Mouse (Mus musculus): ENCODE measurements around the gene Paxx. TPM values are rescaled to one million over a fixed set of nuclear protein-coding genes. Genes with fewer than 3 reads are reported as not detected.
A peak's percentile ranks its signal among the peaks of the same experiment; 100 is the strongest.

Gene Paxx
- polyA plus RNA-seq (2014; fragmentation: Nextera tagmentation; extraction: Ambion mirVana), result 21.9 and 23.2 TPM in 2 replicates

DNA sequence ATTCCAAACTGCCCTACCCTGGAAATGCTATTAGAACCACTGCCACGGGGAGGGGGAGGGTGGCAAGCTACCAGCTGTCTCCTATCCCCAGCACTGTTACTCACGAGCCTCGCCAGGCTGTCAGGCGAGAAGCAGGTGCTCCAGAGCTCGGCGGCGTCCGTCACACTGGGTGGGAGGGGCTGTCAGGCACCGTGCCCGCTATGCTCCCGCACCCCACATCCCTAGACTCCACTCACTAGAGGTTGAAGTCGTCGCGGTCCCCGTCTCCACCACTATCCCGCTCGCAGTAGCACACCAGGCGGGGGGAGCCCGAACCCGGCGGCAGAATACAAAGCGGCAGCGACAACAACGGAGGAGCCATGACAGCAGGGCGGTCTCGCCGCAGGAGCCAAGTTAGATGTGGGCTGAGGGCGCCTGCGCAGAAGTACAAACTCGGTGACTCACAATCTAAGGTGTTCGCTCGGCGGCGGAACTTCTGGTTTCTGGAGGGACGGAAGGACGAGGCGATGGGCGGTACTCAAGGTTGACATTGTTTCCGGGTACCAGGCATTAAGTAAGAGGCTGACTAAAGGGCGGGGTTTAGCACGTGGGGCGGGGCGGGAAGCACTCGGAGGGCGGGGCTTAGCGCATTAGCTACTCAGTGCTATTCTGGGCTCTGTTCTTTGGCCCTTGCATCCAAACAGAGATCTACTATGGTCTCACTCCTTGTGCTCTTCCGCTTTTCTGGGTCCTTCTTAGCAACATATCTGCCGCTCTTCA, at the start of gene Paxx:
TSS of gene Paxx (minus strand) at position 544 of the 759 bp plus-strand sequence.
- Histone ChIP-seq H3K27me3 (ENCODE audit: control insufficient read depth, insufficient read depth, low read length) (no peaks in the 10 kb centered on the region), H3K4me2 (peak within 1 kb of the TSS; percentile 73), H3K4me3 (ENCODE audit: low read depth, low read length) (peak within 1 kb of the TSS; percentile 51), H3K9ac (ENCODE audit: low read length) (peak within 1 kb of the TSS; percentile 58), H3K9me3 (ENCODE audit: control insufficient read depth, low read length) (no peaks in the 10 kb centered on the region), H3K27ac (ENCODE audit: low read depth, low read length) (peak within 1 kb of the TSS; percentile 66), H3K4me1 (ENCODE audit: control insufficient read depth, insufficient read depth, low read length) (peaks cover 10% of the 10 kb centered on the region), H3K36me3 (ENCODE audit: control insufficient read depth, insufficient read depth, low read length) (no peaks in the 10 kb centered on the region)
- WGBS, result under 1% methylated on average over 46 of the region's 48 CpGs
- peak; percentile 89 for ATAC-seq (ENCODE audit: low FRiP score)
- DNase-seq (ENCODE audit: low spot score, missing footprints), result peak; percentile 98

DNA sequence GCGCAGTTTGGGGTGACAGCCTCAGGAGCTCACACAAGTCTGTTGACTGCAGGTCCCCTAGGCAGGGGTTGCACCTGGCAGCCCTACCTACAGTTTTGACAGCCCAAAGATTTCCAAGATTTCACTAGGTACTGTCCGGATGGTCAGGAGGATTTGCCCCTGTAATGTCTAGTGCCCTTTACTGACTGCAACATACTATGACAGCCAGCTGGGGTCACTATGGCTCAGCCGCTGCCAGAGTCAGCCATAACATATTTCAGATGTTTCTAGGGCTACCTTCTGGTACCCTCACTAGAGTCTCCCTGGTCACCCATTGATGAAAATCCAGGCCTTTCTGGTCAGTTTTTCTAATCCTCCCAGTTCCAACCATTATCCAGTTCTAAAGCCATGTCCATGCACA, 49.0 kb upstream of the Paxx start:
- ATAC-seq (ENCODE audit: low FRiP score), result no peak
- no peak for DNase-seq (ENCODE audit: low spot score, missing footprints)
- WGBS, result 67% methylated on average over 3 of the region's 3 CpGs
- Histone ChIP-seq H3K27me3 (ENCODE audit: control insufficient read depth, insufficient read depth, low read length) (no peaks in the 10 kb centered on the region), H3K36me3 (ENCODE audit: control insufficient read depth, insufficient read depth, low read length) (no peaks in the 10 kb centered on the region), H3K4me3 (ENCODE audit: low read depth, low read length) (no peak overlapping the region), H3K4me2 (no peak overlapping the region), H3K9ac (ENCODE audit: low read length) (no peak overlapping the region), H3K4me1 (ENCODE audit: control insufficient read depth, insufficient read depth, low read length) (no peaks in the 10 kb centered on the region), H3K27ac (ENCODE audit: low read depth, low read length) (no peak overlapping the region), H3K9me3 (ENCODE audit: control insufficient read depth, low read length) (no peaks in the 10 kb centered on the region)

DNA sequence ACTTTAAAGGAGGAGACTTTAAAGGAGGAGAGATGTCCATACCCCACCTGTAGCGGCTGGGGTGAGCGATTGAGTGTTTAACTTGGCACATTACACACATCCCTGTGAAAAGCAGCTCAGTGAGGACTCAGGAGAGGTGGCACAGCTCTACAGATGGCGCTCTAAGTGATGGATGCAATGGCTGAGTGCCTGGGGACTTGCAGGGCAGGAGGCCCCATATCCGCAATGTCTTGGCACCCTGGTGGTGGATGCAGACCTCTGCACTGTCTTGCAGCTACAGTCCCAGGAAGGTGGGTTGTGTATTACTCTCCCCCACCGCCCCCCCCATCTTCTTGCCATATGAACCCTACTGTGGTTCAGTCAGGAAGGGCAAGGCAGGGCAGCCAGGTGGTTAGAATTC, 46.1 kb upstream of the Paxx start:
- no peaks in the 10 kb centered on the region for H3K9me3 ChIP-seq (ENCODE audit: control insufficient read depth, low read length)
- no peak overlapping the region for H3K27ac ChIP-seq (ENCODE audit: low read depth, low read length)
- ATAC-seq (ENCODE audit: low FRiP score) (no peak), DNase-seq (ENCODE audit: low spot score, missing footprints) (no peak)
- 29% methylated on average over 5 of the region's 5 CpGs for WGBS
- no peak overlapping the region for H3K4me2 ChIP-seq
- no peak overlapping the region for H3K9ac ChIP-seq (ENCODE audit: low read length)
- H3K27me3 ChIP-seq (ENCODE audit: control insufficient read depth, insufficient read depth, low read length), result no peaks in the 10 kb centered on the region
- no peak overlapping the region for H3K4me3 ChIP-seq (ENCODE audit: low read depth, low read length)
- no peaks in the 10 kb centered on the region for H3K36me3 ChIP-seq (ENCODE audit: control insufficient read depth, insufficient read depth, low read length)
- H3K4me1 ChIP-seq (ENCODE audit: control insufficient read depth, insufficient read depth, low read length), result no peaks in the 10 kb centered on the region; the same call in 1 of the 2 replicates

DNA sequence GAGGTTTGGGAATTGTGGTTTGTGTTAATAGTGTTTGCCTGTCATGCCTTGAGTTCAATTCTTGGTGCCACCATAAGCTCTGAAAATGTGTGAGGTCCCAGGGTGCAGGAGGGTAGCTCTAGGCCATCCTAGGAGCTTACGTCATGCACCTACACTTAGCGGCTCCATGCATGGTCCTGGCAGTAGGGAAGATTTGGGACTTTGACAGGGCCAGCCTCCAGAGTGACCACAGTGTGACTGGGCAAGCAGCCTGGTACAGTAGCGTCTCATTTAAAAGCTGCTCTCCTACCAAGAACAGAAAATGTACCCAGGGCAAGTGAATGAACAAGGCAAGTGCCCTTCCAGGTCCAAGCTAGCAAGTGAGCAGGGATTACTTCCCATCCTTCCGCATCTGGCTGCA, 45.0 kb upstream of the Paxx start:
- no peaks in the 10 kb centered on the region for H3K9me3 ChIP-seq (ENCODE audit: control insufficient read depth, low read length)

DNA sequence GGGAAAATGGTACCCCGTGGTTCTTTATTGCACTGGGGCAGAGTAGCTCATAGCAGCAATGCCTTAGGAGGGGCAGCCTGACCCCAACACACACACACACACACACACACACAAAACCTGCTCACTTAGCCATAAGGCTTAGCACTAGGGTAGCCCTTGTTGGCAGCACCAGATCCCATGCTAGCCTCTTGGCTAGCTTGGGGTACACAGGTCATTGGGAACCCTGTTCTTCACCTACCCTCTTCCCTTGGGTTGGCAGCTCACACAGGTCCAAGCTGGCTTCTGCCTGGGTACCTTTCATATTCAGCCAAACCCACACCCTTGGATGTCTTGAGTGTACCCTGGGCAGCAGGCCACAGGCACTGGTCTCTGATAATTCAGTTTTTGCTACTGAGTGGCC, 44.1 kb upstream of the Paxx start:
- no peak overlapping the region for H3K27ac ChIP-seq (ENCODE audit: low read depth, low read length)
- H3K36me3 ChIP-seq (ENCODE audit: control insufficient read depth, insufficient read depth, low read length), result no peaks in the 10 kb centered on the region
- 80% methylated on average over 1 of the region's 1 CpGs for WGBS
- ATAC-seq (ENCODE audit: low FRiP score) (no peak), DNase-seq (ENCODE audit: low spot score, missing footprints) (no peak)
- no peak overlapping the region for H3K4me3 ChIP-seq (ENCODE audit: low read depth, low read length)
- H3K4me1 ChIP-seq (ENCODE audit: control insufficient read depth, insufficient read depth, low read length), result peaks cover 8% of the 10 kb centered on the region
- H3K9ac ChIP-seq (ENCODE audit: low read length), result no peak overlapping the region
- no peak overlapping the region for H3K4me2 ChIP-seq
- H3K9me3 ChIP-seq (ENCODE audit: control insufficient read depth, low read length), result no peaks in the 10 kb centered on the region
- H3K27me3 ChIP-seq (ENCODE audit: control insufficient read depth, insufficient read depth, low read length), result no peaks in the 10 kb centered on the region

More for the DNA sequence above, 45.0 kb upstream of the Paxx start:
- DNase-seq (ENCODE audit: low spot score, missing footprints), result no peak
- Histone ChIP-seq H3K4me2 (no peak overlapping the region), H3K36me3 (ENCODE audit: control insufficient read depth, insufficient read depth, low read length) (no peaks in the 10 kb centered on the region), H3K4me3 (ENCODE audit: low read depth, low read length) (no peak overlapping the region), H3K27ac (ENCODE audit: low read depth, low read length) (no peak overlapping the region), H3K4me1 (ENCODE audit: control insufficient read depth, insufficient read depth, low read length) (peaks cover 8% of the 10 kb centered on the region), H3K9ac (ENCODE audit: low read length) (no peak overlapping the region), H3K27me3 (ENCODE audit: control insufficient read depth, insufficient read depth, low read length) (no peaks in the 10 kb centered on the region)
- WGBS, result 86% methylated on average over 4 of the region's 4 CpGs
- no peak for ATAC-seq (ENCODE audit: low FRiP score)

DNA sequence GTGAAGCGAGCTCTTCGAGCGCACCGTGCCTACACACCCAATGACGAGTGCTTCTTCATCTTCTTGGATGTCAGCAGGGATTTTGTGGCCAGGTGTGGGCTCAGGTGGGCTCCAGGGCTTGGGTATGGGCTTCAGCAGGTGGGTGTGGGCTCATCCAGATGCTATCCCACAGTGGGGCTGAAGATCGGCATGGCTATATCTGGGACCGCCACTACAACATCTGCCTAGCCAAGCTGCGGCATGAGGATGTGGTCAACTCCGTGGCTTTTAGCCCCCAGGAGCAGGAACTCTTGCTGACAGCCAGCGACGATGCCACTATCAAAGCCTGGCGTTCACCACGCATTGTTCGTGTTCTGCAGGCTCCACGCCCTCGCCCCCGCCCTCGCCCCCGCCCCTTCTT, 43.6 kb upstream of the Paxx start:
- H3K27ac ChIP-seq (ENCODE audit: low read depth, low read length), result no peak overlapping the region
- 95% methylated on average over 19 of the region's 19 CpGs for WGBS
- peaks cover 8% of the 10 kb centered on the region for H3K4me1 ChIP-seq (ENCODE audit: control insufficient read depth, insufficient read depth, low read length)
- H3K9me3 ChIP-seq (ENCODE audit: control insufficient read depth, low read length), result no peaks in the 10 kb centered on the region
- no peaks in the 10 kb centered on the region for H3K27me3 ChIP-seq (ENCODE audit: control insufficient read depth, insufficient read depth, low read length)
- no peaks in the 10 kb centered on the region for H3K36me3 ChIP-seq (ENCODE audit: control insufficient read depth, insufficient read depth, low read length)
- no peak for DNase-seq (ENCODE audit: low spot score, missing footprints)
- no peak overlapping the region for H3K4me3 ChIP-seq (ENCODE audit: low read depth, low read length)
- H3K4me2 ChIP-seq, result no peak overlapping the region
- ATAC-seq (ENCODE audit: low FRiP score), result no peak
- no peak overlapping the region for H3K9ac ChIP-seq (ENCODE audit: low read length)

DNA sequence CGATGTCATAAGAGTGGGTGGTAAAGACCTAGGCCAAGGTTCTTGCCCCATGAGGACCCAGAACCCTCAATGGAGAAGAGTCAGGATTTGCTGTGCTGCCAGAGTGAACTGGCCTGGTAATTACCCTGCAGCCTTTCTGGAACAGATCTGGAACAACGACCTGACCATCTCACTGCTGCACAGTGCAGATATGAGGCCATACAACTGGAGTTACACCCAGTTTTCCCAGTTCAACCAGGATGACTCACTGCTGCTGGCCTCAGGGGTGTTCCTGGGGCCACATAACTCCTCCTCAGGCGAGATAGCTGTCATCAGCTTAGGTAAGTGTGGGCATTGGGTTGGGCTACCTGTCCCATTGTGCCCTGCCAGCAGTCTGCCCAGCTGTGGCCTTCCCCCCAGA, 41.8 kb upstream of the Paxx start:
- no peak for DNase-seq (ENCODE audit: low spot score, missing footprints)
- Histone ChIP-seq H3K4me3 (ENCODE audit: low read depth, low read length) (no peak overlapping the region), H3K4me2 (no peak overlapping the region), H3K36me3 (ENCODE audit: control insufficient read depth, insufficient read depth, low read length) (no peaks in the 10 kb centered on the region), H3K27ac (ENCODE audit: low read depth, low read length) (no peak overlapping the region), H3K27me3 (ENCODE audit: control insufficient read depth, insufficient read depth, low read length) (no peaks in the 10 kb centered on the region), H3K9ac (ENCODE audit: low read length) (no peak overlapping the region), H3K9me3 (ENCODE audit: control insufficient read depth, low read length) (no peaks in the 10 kb centered on the region), H3K4me1 (ENCODE audit: control insufficient read depth, insufficient read depth, low read length) (peaks cover 8% of the 10 kb centered on the region)
- ATAC-seq (ENCODE audit: low FRiP score), result no peak
- WGBS, result 89% methylated on average over 3 of the region's 3 CpGs

DNA sequence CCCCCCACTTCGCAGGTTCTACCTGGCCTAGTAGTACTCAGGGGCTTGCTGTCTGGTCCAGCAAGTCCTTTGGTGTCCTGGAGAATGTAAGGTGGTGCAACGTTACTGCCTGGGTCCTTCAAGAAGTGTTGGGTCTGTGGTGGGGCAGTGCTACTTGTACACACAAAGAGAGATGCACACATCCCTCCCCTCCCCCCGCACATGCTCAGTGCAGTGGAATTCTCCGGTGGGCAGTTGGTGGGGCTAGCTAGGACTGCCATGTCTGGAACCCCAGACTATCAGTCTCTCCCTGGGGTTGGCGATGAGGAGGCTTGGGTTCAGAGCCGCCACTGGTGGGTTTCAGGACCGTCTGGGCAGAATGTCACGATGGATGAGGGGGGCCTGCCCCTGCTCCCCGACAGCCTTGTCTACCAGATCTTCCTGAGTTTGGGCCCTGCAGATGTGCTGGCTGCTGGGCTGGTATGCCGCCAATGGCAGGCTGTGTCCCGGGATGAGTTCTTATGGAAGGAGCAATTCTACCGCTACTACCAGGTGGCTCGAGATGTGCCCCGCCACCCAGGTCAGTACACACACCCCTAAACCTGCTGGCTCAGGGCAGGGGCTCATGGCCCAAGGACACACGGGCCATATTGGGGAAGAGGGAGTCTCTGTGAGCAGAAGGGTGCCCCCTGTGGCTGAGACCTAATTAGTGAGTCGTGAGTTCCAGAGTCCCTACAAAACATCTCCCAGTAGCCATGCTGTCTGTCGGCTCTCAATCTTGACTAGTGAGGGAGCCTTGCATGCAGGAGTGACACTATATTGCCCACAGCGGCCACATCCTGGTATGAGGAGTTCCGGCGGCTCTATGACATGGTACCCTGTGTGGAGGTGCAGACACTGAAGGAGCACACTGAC, 40.9 kb upstream of the Paxx start, which contains the start of gene C8g:
TSS of gene C8g (minus strand) at position 127 of the 894 bp plus-strand sequence.
- 74% methylated on average over 20 of the region's 20 CpGs for WGBS
- Histone ChIP-seq H3K9ac (ENCODE audit: low read length) (peak within 1 kb of the TSS; percentile 90), H3K27ac (ENCODE audit: low read depth, low read length) (no peak within 1 kb of the TSS; the same call in 1 of the 2 replicates), H3K9me3 (ENCODE audit: control insufficient read depth, low read length) (no peaks in the 10 kb centered on the region), H3K4me2 (peak within 1 kb of the TSS; percentile 90), H3K36me3 (ENCODE audit: control insufficient read depth, insufficient read depth, low read length) (no peaks in the 10 kb centered on the region), H3K27me3 (ENCODE audit: control insufficient read depth, insufficient read depth, low read length) (no peaks in the 10 kb centered on the region), H3K4me1 (ENCODE audit: control insufficient read depth, insufficient read depth, low read length) (peaks cover 8% of the 10 kb centered on the region), H3K4me3 (ENCODE audit: low read depth, low read length) (peak within 1 kb of the TSS; percentile 79)
- no peak for DNase-seq (ENCODE audit: low spot score, missing footprints)
- no peak; the same call in 1 of the 2 replicates for ATAC-seq (ENCODE audit: low FRiP score)

Data from midbrain, embryonic 11.5 days (tissue).